Mouse (Mus musculus): ENCODE measurements at regions not wholly inside any gene's neighbourhood (a gene's known extent, or its start where the extent isn't known, plus 50 kb on each side); places are given as distances from the start of the nearest gene placed in this dataset.

GRCm38 (mm10) chr14:24550763-24551471 is 64.0 kb downstream of the Rps24 start:
- DNase-seq (ENCODE audit: extremely low spot score, low spot score): peak; percentile 48

- DNase-seq (ENCODE audit: extremely low spot score, low spot score): no peak
These were observed 64.5 kb downstream of the Rps24 start for GRCm38 (mm10) chr14:24551472-24551783.

GRCm38 (mm10) chr14:24564801-24565624 is 78.1 kb downstream of the Rps24 start:
- DNase-seq (ENCODE audit: extremely low spot score, low spot score): no peak

GRCm38 (mm10) chr14:24565718-24566322 is 78.9 kb downstream of the Rps24 start:
- no peak for DNase-seq (ENCODE audit: extremely low spot score, low spot score)

- DNase-seq (ENCODE audit: extremely low spot score, low spot score): no peak
These were observed 88.2 kb downstream of the Rps24 start for GRCm38 (mm10) chr14:24575111-24575510.

GRCm38 (mm10) chr14:24578535-24579111 is 91.7 kb downstream of the Rps24 start:
- peak; percentile 19 for DNase-seq (ENCODE audit: extremely low spot score, low spot score)

GRCm38 (mm10) chr14:24579153-24579795 is 92.3 kb downstream of the Rps24 start:
- DNase-seq (ENCODE audit: extremely low spot score, low spot score): peak; percentile 19

- no peak for DNase-seq (ENCODE audit: extremely low spot score, low spot score)
These were observed 99.4 kb downstream of the Rps24 start for GRCm38 (mm10) chr14:24586133-24586908.

GRCm38 (mm10) chr14:24586982-24587672 is 100.2 kb downstream of the Rps24 start:
- DNase-seq (ENCODE audit: extremely low spot score, low spot score): no peak

- DNase-seq (ENCODE audit: extremely low spot score, low spot score): no peak
These were observed 101.1 kb downstream of the Rps24 start for GRCm38 (mm10) chr14:24588041-24588440.

- DNase-seq (ENCODE audit: extremely low spot score, low spot score): no peak
These were observed 119.7 kb downstream of the Rps24 start for GRCm38 (mm10) chr14:24606444-24607173.

GRCm38 (mm10) chr14:24608356-24608755 is 121.4 kb downstream of the Rps24 start:
- no peak for DNase-seq (ENCODE audit: extremely low spot score, low spot score)

GRCm38 (mm10) chr14:24612254-24612995 is 125.5 kb downstream of the Rps24 start:
- no peak for DNase-seq (ENCODE audit: extremely low spot score, low spot score)

GRCm38 (mm10) chr14:24615776-24616175 is 128.9 kb downstream of the Rps24 start:
- no peak for DNase-seq (ENCODE audit: extremely low spot score, low spot score)

GRCm38 (mm10) chr14:24616306-24617125 is 129.6 kb downstream of the Rps24 start:
- no peak for DNase-seq (ENCODE audit: extremely low spot score, low spot score)

GRCm38 (mm10) chr14:24617126-24617375 is 130.1 kb downstream of the Rps24 start:
- DNase-seq (ENCODE audit: extremely low spot score, low spot score): no peak

- peak; percentile 49 for DNase-seq (ENCODE audit: extremely low spot score, low spot score)
These were observed 130.5 kb downstream of the Rps24 start for GRCm38 (mm10) chr14:24617393-24617861.

Measured in neural tube, embryonic 10.5 days (tissue).